Mouse (Mus musculus): ENCODE measurements around the gene Car11. TPM values are rescaled to one million over a fixed set of nuclear protein-coding genes. Genes with fewer than 3 reads are reported as not detected.

Gene Car11
- polyA plus RNA-seq, 1 experiment from 2014 or later: 89.9 TPM

GRCm38 (mm10) chr7:45706721-45707241, 7.1 kb downstream of the Car11 start:
- ATAC-seq: no peak

GRCm38 (mm10) chr7:45707375-45707967, 7.8 kb downstream of the Car11 start:
- Histone ChIP-seq H3K27ac (ENCODE audit: low read length) (peak overlapping the region; percentile 60), H3K4me1 (ENCODE audit: control insufficient read depth, insufficient read depth, low read length) (peaks cover 65% of the 10 kb centered on the region), H3K4me2 (ENCODE audit: low read length) (peak overlapping the region; percentile 98), H3K9me3 (replicated peaks; ENCODE audit: control insufficient read depth, low read length, poor library complexity, severe bottlenecking) (no peaks in the 10 kb centered on the region), H3K9ac (ENCODE audit: low read depth, low read length) (peak overlapping the region; percentile 84), H3K27me3 (ENCODE audit: control insufficient read depth, insufficient read depth, low read depth, low read length) (no peaks in the 10 kb centered on the region), H3K36me3 (ENCODE audit: control insufficient read depth, insufficient read depth, low read length) (peaks cover 20% of the 10 kb centered on the region), H3K4me3 (ENCODE audit: low read depth, low read length) (peak overlapping the region; percentile 62)
- WGBS: 1% methylated on average over 27 of the region's 27 CpGs
- no peak for ATAC-seq

More at GRCm38 (mm10) chr7:45706721-45707241, 7.1 kb downstream of the Car11 start:
- Histone ChIP-seq H3K9ac (ENCODE audit: low read depth, low read length) (peak overlapping the region; percentile 84), H3K4me2 (ENCODE audit: low read length) (peak overlapping the region; percentile 98), H3K4me1 (ENCODE audit: control insufficient read depth, insufficient read depth, low read length) (peaks cover 65% of the 10 kb centered on the region), H3K27me3 (ENCODE audit: control insufficient read depth, insufficient read depth, low read depth, low read length) (no peaks in the 10 kb centered on the region), H3K9me3 (replicated peaks; ENCODE audit: control insufficient read depth, low read length, poor library complexity, severe bottlenecking) (no peaks in the 10 kb centered on the region), H3K27ac (ENCODE audit: low read length) (peak overlapping the region; percentile 60), H3K36me3 (ENCODE audit: control insufficient read depth, insufficient read depth, low read length) (peaks cover 17% of the 10 kb centered on the region), H3K4me3 (ENCODE audit: low read depth, low read length) (peak overlapping the region; percentile 62)
- WGBS: under 1% methylated on average over 42 of the region's 45 CpGs

GRCm38 (mm10) chr7:45708221-45708761, 8.6 kb downstream of the Car11 start:
- H3K4me2 ChIP-seq (ENCODE audit: low read length): peak overlapping the region; percentile 98
- no peaks in the 10 kb centered on the region for H3K9me3 ChIP-seq (replicated peaks; ENCODE audit: control insufficient read depth, low read length, poor library complexity, severe bottlenecking)
- H3K36me3 ChIP-seq (ENCODE audit: control insufficient read depth, insufficient read depth, low read length): peaks cover 28% of the 10 kb centered on the region
- ATAC-seq: no peak
- peak overlapping the region; percentile 79 for H3K27ac ChIP-seq (ENCODE audit: low read length)
- H3K4me1 ChIP-seq (ENCODE audit: control insufficient read depth, insufficient read depth, low read length): peaks cover 57% of the 10 kb centered on the region
- H3K9ac ChIP-seq (ENCODE audit: low read depth, low read length): peak overlapping the region; percentile 31; the same call in 1 of the 2 replicates
- H3K4me3 ChIP-seq (ENCODE audit: low read depth, low read length): no peak overlapping the region
- WGBS: 56% methylated on average over 13 of the region's 13 CpGs
- no peaks in the 10 kb centered on the region for H3K27me3 ChIP-seq (ENCODE audit: control insufficient read depth, insufficient read depth, low read depth, low read length)

- H3K27ac ChIP-seq (ENCODE audit: low read length): peak overlapping the region; percentile 79
- H3K36me3 ChIP-seq (ENCODE audit: control insufficient read depth, insufficient read depth, low read length): peaks cover 29% of the 10 kb centered on the region
- WGBS: 22% methylated on average over 6 of the region's 6 CpGs
- H3K9ac ChIP-seq (ENCODE audit: low read depth, low read length): no peak overlapping the region
- no peak overlapping the region for H3K4me3 ChIP-seq (ENCODE audit: low read depth, low read length)
- ATAC-seq: peak; percentile 15; the same call in 1 of the 2 replicates
- no peaks in the 10 kb centered on the region for H3K27me3 ChIP-seq (ENCODE audit: control insufficient read depth, insufficient read depth, low read depth, low read length)
- peak overlapping the region; percentile 98 for H3K4me2 ChIP-seq (ENCODE audit: low read length)
- H3K4me1 ChIP-seq (ENCODE audit: control insufficient read depth, insufficient read depth, low read length): peaks cover 51% of the 10 kb centered on the region
- H3K9me3 ChIP-seq (replicated peaks; ENCODE audit: control insufficient read depth, low read length, poor library complexity, severe bottlenecking): no peaks in the 10 kb centered on the region
These were observed 9.4 kb downstream of the Car11 start for GRCm38 (mm10) chr7:45709036-45709435.

GRCm38 (mm10) chr7:45709677-45710355, 10.2 kb downstream of the Car11 start:
- ATAC-seq: no peak
- 66% methylated on average over 14 of the region's 14 CpGs for WGBS
- Histone ChIP-seq H3K27me3 (ENCODE audit: control insufficient read depth, insufficient read depth, low read depth, low read length) (no peaks in the 10 kb centered on the region), H3K9ac (ENCODE audit: low read depth, low read length) (peak overlapping the region; percentile 38; the same call in 1 of the 2 replicates), H3K9me3 (replicated peaks; ENCODE audit: control insufficient read depth, low read length, poor library complexity, severe bottlenecking) (no peaks in the 10 kb centered on the region), H3K36me3 (ENCODE audit: control insufficient read depth, insufficient read depth, low read length) (peaks cover 29% of the 10 kb centered on the region), H3K4me3 (ENCODE audit: low read depth, low read length) (no peak overlapping the region), H3K4me2 (ENCODE audit: low read length) (peak overlapping the region; percentile 98), H3K4me1 (ENCODE audit: control insufficient read depth, insufficient read depth, low read length) (peaks cover 57% of the 10 kb centered on the region), H3K27ac (ENCODE audit: low read length) (peak overlapping the region; percentile 79)

GRCm38 (mm10) chr7:45710477-45711191, 11.0 kb downstream of the Car11 start:
- Histone ChIP-seq H3K9ac (ENCODE audit: low read depth, low read length) (0 out of 2 replicates have a peak overlapping the region, but pooled peaks have one; percentile 38), H3K4me3 (ENCODE audit: low read depth, low read length) (no peak overlapping the region), H3K36me3 (ENCODE audit: control insufficient read depth, insufficient read depth, low read length) (peaks cover 29% of the 10 kb centered on the region), H3K27ac (ENCODE audit: low read length) (peak overlapping the region; percentile 79), H3K9me3 (replicated peaks; ENCODE audit: control insufficient read depth, low read length, poor library complexity, severe bottlenecking) (no peaks in the 10 kb centered on the region), H3K4me2 (ENCODE audit: low read length) (no peak overlapping the region), H3K27me3 (ENCODE audit: control insufficient read depth, insufficient read depth, low read depth, low read length) (no peaks in the 10 kb centered on the region), H3K4me1 (ENCODE audit: control insufficient read depth, insufficient read depth, low read length) (peaks cover 57% of the 10 kb centered on the region)
- WGBS: 94% methylated on average over 20 of the region's 20 CpGs
- ATAC-seq: no peak

GRCm38 (mm10) chr7:45711316-45712021, 11.8 kb downstream of the Car11 start:
- Histone ChIP-seq H3K9me3 (replicated peaks; ENCODE audit: control insufficient read depth, low read length, poor library complexity, severe bottlenecking) (no peaks in the 10 kb centered on the region), H3K27me3 (ENCODE audit: control insufficient read depth, insufficient read depth, low read depth, low read length) (no peaks in the 10 kb centered on the region), H3K9ac (ENCODE audit: low read depth, low read length) (no peak overlapping the region), H3K4me1 (ENCODE audit: control insufficient read depth, insufficient read depth, low read length) (peaks cover 57% of the 10 kb centered on the region), H3K4me2 (ENCODE audit: low read length) (no peak overlapping the region), H3K4me3 (ENCODE audit: low read depth, low read length) (no peak overlapping the region), H3K36me3 (ENCODE audit: control insufficient read depth, insufficient read depth, low read length) (peaks cover 29% of the 10 kb centered on the region), H3K27ac (ENCODE audit: low read length) (no peak overlapping the region)
- ATAC-seq: no peak
- 90% methylated on average over 24 of the region's 24 CpGs for WGBS

- Histone ChIP-seq H3K4me2 (ENCODE audit: low read length) (no peak overlapping the region), H3K36me3 (ENCODE audit: control insufficient read depth, insufficient read depth, low read length) (peaks cover 29% of the 10 kb centered on the region), H3K4me1 (ENCODE audit: control insufficient read depth, insufficient read depth, low read length) (peaks cover 60% of the 10 kb centered on the region), H3K9me3 (replicated peaks; ENCODE audit: control insufficient read depth, low read length, poor library complexity, severe bottlenecking) (no peaks in the 10 kb centered on the region), H3K9ac (ENCODE audit: low read depth, low read length) (no peak overlapping the region), H3K27me3 (ENCODE audit: control insufficient read depth, insufficient read depth, low read depth, low read length) (no peaks in the 10 kb centered on the region), H3K27ac (ENCODE audit: low read length) (no peak overlapping the region), H3K4me3 (ENCODE audit: low read depth, low read length) (no peak overlapping the region)
- 87% methylated on average over 21 of the region's 21 CpGs for WGBS
- ATAC-seq: no peak
These were observed 12.5 kb downstream of the Car11 start for GRCm38 (mm10) chr7:45712022-45712757.

Measured in midbrain, embryonic 16.5 days (tissue).